Mouse (Mus musculus) neutrophil, adult 5-6 weeks (primary cell): ENCODE measurements around the gene Vac14. TPM values are rescaled to one million over a fixed set of nuclear protein-coding genes. Genes with fewer than 3 reads are reported as not detected.

Experiments
- ATAC-seq: fragments of 151-379, 151-347 bp; 2 replicates; pipeline ENCODE4 v1.8.0; 2017; ENCODE audit warnings: mild to moderate bottlenecking, moderate TSS enrichment; ENCODE audit not compliant: insufficient number of reproducible peaks, poor library complexity, low FRiP score, severe bottlenecking; ENCODE audit errors: extremely low read depth
- total RNA-seq: library from RNA; stranded (forward); fragments of 200-1000 nt; gene quantifications from 2 replicates; pipeline ENCODE4 v1.2.3, GENCODE M21; 2017

Gene Vac14
- total RNA-seq, 1 experiment from 2014 or later, result 26.2 TPM

GRCm38 (mm10) chr8:110706288-110706870 lies 88.0 kb downstream of the Vac14 start:
- no peak for ATAC-seq

DNA sequence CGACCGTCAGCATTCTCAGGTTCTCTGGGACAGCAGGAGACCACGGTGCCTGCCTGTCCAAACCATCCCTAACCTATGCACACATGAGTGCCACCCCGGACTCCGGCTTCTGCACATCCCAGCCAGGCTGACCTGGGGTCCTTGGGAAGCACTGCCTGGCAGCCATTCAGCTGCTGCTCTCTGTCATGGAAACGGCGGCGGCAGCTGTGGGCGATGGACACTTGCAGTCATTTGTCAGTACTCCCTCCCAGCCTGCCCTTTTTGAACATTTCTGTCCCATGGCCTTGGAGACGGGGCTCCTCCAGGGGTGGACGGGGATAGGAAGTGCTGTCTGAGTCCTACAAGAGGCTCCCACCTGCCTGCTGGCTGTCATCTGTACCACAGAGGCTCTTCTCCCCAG lies 90.0 kb downstream of the Vac14 start:
- no peak for ATAC-seq

DNA sequence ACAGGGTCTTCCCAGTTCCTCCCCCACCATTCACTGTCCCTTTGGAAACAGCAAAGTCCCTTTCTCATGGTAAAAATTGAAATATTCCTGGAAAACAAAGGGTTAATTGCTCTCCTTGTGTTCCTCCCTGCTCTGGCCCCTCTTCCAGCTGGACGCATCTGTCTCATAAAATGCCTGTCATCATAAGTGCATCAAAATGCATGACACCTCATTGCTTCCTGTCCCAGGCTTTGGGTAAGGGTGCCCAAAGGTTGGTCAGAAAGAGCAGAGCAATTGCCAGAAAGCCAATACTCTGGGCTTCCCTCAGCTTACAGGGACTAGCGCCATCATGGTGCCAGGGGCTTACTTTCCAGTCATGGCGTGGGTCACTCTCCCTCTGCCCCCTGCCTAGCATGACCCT lies 92.2 kb downstream of the Vac14 start:
- no peak for ATAC-seq

GRCm38 (mm10) chr8:110711271-110711934 lies 93.0 kb downstream of the Vac14 start:
- no peak for ATAC-seq

DNA sequence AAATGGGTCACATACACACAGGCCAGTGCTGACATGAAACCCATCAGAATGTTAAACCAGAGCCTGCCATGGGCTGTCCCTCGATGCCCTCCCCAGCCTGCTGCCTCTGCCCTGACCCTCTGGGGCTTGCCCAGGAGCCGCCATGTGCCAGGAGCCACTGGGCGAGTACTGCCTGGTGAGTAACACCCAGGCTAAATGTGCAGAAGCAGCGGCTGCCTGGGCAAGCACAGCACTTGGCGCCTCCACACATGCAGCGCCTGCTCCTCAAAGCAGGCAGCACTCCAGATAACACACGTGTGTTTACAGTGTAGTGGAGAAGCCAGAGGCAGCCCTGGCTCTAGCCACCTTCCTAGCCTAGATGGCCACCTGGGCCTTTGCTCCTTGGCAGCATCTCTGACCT lies 94.7 kb downstream of the Vac14 start:
- no peak for ATAC-seq

GRCm38 (mm10) chr8:110714827-110715519 lies 96.6 kb downstream of the Vac14 start:
- no peak for ATAC-seq

GRCm38 (mm10) chr8:110716075-110716474 lies 97.7 kb downstream of the Vac14 start:
- no peak for ATAC-seq

DNA sequence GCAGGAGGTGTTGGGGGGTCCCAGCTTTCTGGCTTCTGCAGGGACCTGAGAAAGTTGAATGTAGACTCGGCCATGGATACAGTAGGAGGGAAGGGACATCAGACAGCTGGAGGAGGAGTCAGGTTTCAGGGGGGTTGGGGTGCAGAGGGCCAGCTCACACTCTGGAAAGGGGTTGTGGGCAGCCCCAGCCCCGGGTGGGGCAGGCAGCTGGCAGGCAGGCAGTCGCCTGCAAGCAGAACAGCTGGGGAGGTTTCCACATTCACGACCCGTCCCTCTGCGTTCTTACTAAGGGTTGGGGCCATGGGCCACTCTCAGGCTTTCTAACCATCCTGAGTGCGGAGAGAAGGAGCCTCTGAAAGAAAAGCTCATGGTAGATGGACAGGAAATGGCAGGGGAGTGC lies 98.7 kb downstream of the Vac14 start:
- no peak for ATAC-seq

- ATAC-seq, result no peak
These were observed 100.0 kb downstream of the Vac14 start for GRCm38 (mm10) chr8:110718209-110718968.

DNA sequence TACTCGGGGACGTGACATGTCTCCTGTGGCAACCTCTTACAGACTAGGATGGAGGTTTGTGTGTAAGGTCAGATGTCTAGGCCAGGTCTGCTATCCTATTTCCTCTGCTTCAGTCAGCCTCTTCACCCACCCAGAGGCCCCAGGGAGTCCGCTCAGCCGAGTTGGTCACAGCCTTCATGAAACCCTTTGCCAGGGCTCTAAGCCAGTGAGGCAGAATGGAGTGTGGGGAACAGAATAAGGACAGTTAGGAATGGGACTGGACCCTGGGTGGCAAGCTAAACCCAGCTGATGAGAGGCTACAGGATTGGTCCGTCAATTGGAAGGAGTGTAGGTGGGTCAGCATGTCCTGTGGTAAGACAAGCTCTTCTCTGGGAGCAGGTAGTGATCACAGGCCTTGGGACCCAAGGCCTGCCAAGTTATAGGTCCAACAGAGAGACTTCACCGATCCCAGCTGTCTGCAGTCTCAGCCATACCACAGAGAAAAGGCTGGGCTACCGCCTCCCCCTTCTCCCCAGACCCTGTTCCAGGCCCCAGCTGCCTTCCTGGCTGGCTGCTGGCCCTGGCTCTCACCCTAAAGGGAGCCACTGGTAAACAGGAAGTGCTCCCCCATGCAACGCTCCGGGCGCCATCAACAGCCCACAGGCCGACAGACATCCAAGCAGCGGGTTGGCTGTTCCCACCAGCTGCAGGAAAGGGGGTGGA lies 100.7 kb downstream of the Vac14 start:
- no peak for ATAC-seq

DNA sequence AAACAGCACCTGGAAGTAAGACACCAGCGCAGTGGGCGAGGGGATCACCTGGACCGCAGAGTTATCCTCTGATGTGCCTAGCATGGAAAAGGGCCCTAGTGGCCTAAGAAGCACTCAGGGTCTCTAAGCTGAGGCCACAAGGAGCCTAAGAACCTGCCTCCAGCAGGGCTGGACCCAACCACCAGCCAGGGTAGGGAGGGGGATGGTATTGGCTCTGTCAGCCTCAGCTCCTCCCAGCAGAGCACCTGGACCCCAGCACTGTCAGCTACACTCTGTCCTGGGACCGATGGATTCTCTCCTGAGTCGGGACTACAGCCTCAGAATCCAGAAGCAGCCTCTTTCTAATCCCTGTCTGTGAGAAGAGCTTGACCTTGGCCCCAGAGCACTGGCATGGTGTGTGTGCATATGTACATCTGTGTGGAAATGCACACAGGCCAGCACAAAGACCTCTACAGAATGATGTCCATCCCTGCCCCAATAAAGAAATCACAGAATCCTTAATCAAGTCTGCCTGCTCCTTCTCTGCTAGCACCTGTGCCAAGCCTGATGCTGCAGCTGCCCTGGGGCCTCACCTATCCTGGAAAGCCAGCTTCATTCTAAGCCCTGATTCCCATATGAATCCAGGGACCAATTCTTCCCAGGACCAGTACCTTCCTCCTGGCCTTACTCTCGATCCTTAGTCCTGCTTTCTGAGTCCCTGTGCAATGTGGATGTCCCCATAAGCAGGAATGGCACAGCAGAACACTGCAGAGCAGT lies 101.7 kb downstream of the Vac14 start:
- ATAC-seq, result no peak

- ATAC-seq, result no peak
These were observed 102.6 kb downstream of the Vac14 start, which contains the start of gene Mtss1l for GRCm38 (mm10) chr8:110720685-110721598. Gene Mtss1l, plus strand, starts transcription at chr8:110721476.

DNA sequence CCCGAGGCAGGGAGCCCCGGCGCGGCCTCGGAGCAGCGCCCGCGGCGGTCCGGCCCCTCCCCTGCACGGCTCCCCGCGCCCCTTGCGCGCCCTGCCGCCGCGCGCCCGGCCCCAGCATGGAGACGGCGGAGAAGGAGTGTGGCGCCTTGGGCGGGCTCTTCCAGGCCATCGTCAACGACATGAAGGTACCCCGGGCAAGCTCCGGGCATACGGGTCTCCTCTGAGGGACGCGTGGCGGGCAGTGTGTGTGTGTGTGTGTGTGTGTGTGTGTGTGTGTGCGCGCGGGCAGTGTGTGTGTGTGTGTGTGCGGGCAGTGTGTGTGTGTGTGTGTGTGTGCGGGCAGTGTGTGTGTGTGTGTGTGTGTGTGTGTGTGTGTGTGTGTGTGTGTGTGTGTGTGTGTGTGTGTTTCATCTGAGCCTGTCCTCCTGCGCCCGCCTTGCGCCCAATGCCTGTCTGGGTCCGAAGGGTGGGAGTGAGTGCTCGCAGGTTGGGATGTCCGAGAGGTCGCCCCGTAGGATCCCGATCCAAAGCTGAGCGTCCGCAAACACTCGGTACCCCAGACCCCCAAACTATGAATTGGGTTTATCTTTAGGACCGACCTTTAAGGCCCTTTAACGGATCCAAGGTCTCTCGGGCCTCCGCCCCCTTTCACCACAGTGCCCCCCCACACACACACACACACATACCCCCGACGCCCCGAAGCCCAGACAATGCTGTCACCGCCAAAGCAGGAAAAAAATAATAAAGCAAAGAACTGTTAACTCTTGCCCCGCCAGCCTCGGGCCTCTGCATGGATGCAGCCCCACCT lies 103.4 kb downstream of the Vac14 start:
- no peak for ATAC-seq

DNA sequence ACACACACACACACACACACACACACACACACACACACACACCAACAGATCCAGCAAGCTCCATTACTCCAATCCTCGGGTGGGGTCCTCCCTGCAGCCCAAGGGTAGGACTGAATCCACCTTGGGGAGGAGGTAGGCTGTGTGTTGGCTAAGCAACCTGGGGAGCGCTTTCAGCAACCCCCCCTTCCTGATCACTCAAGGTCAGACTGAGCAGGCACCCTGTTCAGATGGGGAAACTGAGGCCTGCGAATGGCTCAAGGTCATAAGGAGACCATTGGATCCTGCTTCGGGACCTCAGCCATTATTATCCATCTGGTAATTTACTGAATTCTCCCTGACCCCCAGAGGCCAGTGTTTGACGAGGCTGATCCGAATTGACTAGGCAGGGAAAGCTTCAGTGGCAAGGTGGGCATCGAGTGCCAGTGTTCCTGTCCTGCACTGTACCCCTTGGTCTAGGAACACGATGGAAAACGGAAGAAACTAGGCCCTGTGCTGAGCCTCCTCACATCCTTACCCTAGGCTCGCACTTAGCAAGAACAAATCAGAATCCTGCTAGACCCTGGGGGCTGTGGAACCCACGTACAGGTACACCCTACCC lies 104.1 kb downstream of the Vac14 start:
- ATAC-seq, result no peak

DNA sequence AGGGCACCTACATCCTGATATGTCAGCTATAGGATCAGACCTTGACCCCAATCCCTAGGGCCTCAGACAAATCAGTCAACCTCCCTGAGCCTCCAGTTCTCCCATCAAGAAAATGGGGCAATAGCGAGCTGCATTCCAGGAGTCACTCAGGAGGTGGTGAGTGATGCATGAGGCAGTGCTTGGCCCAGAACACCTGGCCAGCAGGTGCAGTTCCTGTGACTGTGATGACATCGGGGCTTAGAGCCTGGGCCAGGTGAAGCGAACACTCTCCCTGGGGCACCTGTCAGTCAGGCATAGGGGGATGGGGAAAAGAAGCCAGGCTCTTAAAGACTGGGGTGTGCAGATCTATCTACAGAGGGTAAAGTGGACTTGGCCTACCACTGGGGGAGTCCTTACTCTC lies 106.1 kb downstream of the Vac14 start:
- no peak for ATAC-seq

GRCm38 (mm10) chr8:110725084-110725838 lies 106.9 kb downstream of the Vac14 start:
- no peak for ATAC-seq
